Mouse (Mus musculus): ENCODE results near the gene Itgb3. TPM values are rescaled to one million over a fixed set of nuclear protein-coding genes. Genes with fewer than 3 reads are reported as not detected.

Itgb3 gene
- polyA plus RNA-seq, 1 experiment from 2014 or later, result 5.2 TPM

Other genes with a start within 250 kb of the Itgb3 start
- gene Kansl1, start 139.1 kb upstream of the Itgb3 start, polyA plus RNA-seq (2015; fragmentation: Nextera tagmentation; extraction: Ambion mirVana), result 23.2 and 25.5 TPM in 2 replicates
- 37.4 and 39.6 TPM in 2 replicates for gene Cdc27, start 57.4 kb upstream of the Itgb3 start, polyA plus RNA-seq (2015; fragmentation: Nextera tagmentation; extraction: Ambion mirVana)
- gene Myl4, start 57.3 kb upstream of the Itgb3 start, polyA plus RNA-seq (2015; fragmentation: Nextera tagmentation; extraction: Ambion mirVana), result 261 and 347 TPM in 2 replicates
- 0.01 TPM in 2 replicates for gene Gm11639, start 77.7 kb downstream of the Itgb3 start, polyA plus RNA-seq (2015; fragmentation: Nextera tagmentation; extraction: Ambion mirVana)

All from embryonic facial prominence, embryonic 15.5 days (tissue).